Mouse (Mus musculus) heart, embryonic 16.5 days (tissue): ENCODE measurements around the gene Ubxn7. TPM values are rescaled to one million over a fixed set of nuclear protein-coding genes. Genes with fewer than 3 reads are reported as not detected.
"Not testable (repeated sequence)": the region's sequence is repeated elsewhere in the genome, so short reads cannot be mapped to it uniquely, and the experiment has no call there.

Experiments
- ATAC-seq: fragments of 200-750 bp; cut with Nextera tagmentation; replicated peaks from 2 replicates; pipeline ENCODE4 v1.8.0; 2017; ENCODE audit warnings: moderate number of reproducible peaks; ENCODE audit not compliant: insufficient read depth, low FRiP score; ENCODE audit errors: extremely low read depth
- H3K27ac ChIP-seq: fragments of 300-500 bp; sonication (generic); 2 replicates; pipeline ENCODE4 v1.5.1; 2014; ENCODE audit warnings: mild to moderate bottlenecking, low read length, control low read depth, moderate library complexity
- H3K27me3 ChIP-seq: fragments of 300-500 bp; sonication (generic); 2 replicates; pipeline ENCODE4 v1.6.1; 2014; ENCODE audit warnings: low read length, mixed read lengths; ENCODE audit not compliant: control insufficient read depth, insufficient read depth
- H3K36me3 ChIP-seq: fragments of 300-500 bp; sonication (generic); 2 replicates; pipeline ENCODE4 v1.6.1; 2014; ENCODE audit not compliant: control insufficient read depth, insufficient read depth
- H3K4me1 ChIP-seq: fragments of 300-500 bp; sonication (generic); 2 replicates; pipeline ENCODE4 v1.6.1; 2014; ENCODE audit warnings: low read length, mixed read lengths; ENCODE audit not compliant: control insufficient read depth, insufficient read depth
- H3K4me2 ChIP-seq: fragments of 300-500 bp; sonication (generic); 2 replicates; pipeline ENCODE4 v1.6.1; 2014; ENCODE audit warnings: low read depth, mild to moderate bottlenecking, control low read depth, low read length
- H3K4me3 ChIP-seq: fragments of 300-500 bp; sonication (generic); 2 replicates; pipeline ENCODE4 v1.5.1; 2014; ENCODE audit warnings: mild to moderate bottlenecking, control low read depth, low read length
- H3K9ac ChIP-seq: fragments of 300-500 bp; sonication (generic); 2 replicates; pipeline ENCODE4 v1.6.1; 2014; ENCODE audit warnings: low read length, control low read depth
- H3K9me3 ChIP-seq: fragments of 300-500 bp; sonication (generic); replicated peaks from 2 replicates; pipeline ENCODE4 v1.6.1; 2016; ENCODE audit warnings: low read length; ENCODE audit not compliant: control insufficient read depth
- WGBS: fragments of 180-500 bp; shearing (Covaris S2); extraction: QIAGEN DNeasy Blood & Tissue Kit; methylation state at CpG from one replicate; pipeline ENCODE4 v1.1.7; 2014; 5-methylcytosine and 5-hydroxymethylcytosine counted together
- polyA plus RNA-seq: library from polyadenylated mRNA; unstranded; fragments of >200 nt; fragmentation: Nextera tagmentation; extraction: Ambion mirVana; gene quantifications from 2 replicates; pipeline ENCODE4 v1.2.1, GENCODE M21; 2015

Gene Ubxn7
- polyA plus RNA-seq, result 17.8 and 18.1 TPM in 2 replicates

DNA sequence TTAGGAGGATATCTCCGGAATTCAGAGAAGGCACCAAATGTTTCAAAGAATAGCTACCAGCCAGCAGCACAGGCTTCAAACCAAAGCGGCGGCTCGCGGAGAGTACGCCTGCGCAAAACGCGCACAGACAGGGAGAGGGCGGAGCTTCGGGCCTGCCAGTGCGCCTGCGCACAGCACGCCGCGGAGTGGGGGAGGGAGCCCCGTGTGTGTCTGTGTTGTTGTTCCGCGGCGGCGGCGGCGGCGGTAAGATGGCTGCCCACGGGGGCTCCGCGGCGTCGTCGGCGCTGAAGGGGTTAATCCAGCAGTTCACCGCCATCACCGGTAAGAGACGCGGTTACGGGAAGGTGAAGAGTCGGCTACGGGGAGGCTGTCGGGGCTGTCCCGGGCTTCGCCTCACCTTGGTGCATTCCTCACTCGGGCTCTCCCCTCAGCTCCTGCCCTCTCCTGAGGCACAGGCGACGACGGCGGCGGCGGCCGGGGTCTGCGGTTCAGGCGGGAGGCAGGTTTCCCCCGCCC, at the start of gene Ubxn7:
Ubxn7 (plus strand) TSS at position 218 of the 516 bp plus-strand sequence.
- peaks cover 17% of the 10 kb centered on the region for H3K4me1 ChIP-seq
- peak; percentile 98 for ATAC-seq
- peak within 1 kb of the TSS; percentile 88 for H3K27ac ChIP-seq
- H3K9me3 ChIP-seq, result no peaks in the 10 kb centered on the region
- peak within 1 kb of the TSS; percentile 99 for H3K9ac ChIP-seq
- no peaks in the 10 kb centered on the region for H3K36me3 ChIP-seq
- peak within 1 kb of the TSS; percentile 80 for H3K4me3 ChIP-seq
- peak within 1 kb of the TSS; percentile 52 for H3K4me2 ChIP-seq
- under 1% methylated on average over 51 of the region's 52 CpGs for WGBS
- H3K27me3 ChIP-seq, result no peaks in the 10 kb centered on the region

DNA sequence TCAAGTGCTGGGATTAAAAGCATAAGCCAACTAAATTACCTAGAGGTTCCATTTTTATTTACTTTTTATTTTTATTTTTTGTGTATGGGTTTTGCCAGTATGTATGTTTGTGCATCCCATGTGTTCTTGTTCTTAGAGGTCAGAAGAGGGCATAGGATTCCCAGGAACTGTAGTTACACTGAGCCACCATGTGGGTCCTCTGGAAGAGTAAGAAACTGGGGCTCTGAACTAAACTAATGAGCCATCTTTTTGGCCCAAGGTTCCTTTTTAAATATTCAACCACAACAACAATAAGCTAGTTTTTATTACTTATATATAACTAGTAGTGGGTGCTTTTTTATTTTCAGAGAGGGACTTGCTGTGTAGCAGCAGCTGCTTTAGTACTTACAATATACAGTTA, 49.4 kb upstream of the Ubxn7 start:
- Histone ChIP-seq H3K27me3 (no peaks in the 10 kb centered on the region), H3K4me2 (no peak overlapping the region), H3K9ac (no peak overlapping the region), H3K4me1 (peaks cover 9% of the 10 kb centered on the region), H3K4me3 (no peak overlapping the region), H3K36me3 (peaks cover 43% of the 10 kb centered on the region), H3K27ac (no peak overlapping the region), H3K9me3 (peaks cover 7% of the 10 kb centered on the region)
- no peak for ATAC-seq

DNA sequence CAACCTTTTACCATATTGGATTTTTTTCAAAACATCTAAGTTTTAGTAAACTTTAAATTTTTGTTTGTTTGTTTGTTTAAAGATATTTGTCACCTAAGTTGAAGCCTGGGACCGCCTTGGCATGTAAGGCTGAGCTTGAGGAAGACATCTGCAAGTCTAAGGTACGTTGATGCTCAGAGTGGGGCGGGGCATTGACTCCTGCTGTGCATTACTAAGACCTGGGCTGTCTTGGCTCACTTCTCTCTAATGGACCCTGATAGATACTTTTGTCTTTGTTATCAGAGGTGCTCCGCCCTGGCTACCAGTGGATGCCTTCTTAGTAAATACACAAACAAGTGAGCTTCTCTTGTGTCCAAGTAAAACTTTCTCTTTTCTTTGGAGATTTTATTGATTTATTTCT, 40.2 kb upstream of the Ubxn7 start:
- peaks cover 43% of the 10 kb centered on the region for H3K36me3 ChIP-seq
- no peak overlapping the region for H3K27ac ChIP-seq
- H3K27me3 ChIP-seq, result no peaks in the 10 kb centered on the region
- no peak overlapping the region for H3K9ac ChIP-seq
- no peaks in the 10 kb centered on the region for H3K4me1 ChIP-seq
- H3K4me3 ChIP-seq, result no peak overlapping the region
- ATAC-seq, result no peak
- H3K4me2 ChIP-seq, result no peak overlapping the region
- no peaks in the 10 kb centered on the region for H3K9me3 ChIP-seq
- 95% methylated on average over 4 of the region's 4 CpGs for WGBS

DNA sequence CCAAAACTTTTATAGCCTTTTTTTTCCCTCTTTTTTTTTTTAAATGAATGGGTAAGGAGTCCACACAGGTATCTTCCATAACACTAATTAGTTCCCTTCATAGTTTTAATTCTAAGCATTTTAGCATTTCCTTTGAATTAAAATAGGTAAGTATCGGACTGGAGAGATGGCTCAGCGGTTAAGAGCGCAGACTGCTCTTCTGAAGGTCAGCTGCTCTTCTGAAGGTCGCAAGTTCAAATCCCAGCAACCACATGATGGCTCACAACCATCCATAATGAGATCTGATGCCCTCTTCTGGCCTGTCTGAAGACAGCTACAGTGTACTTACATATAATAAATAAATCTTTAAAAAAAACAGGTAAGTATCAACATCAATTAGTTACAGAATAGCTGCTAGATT, 32.4 kb upstream of the Ubxn7 start:
- not testable (repeated sequence) for H3K4me1 ChIP-seq, H3K27ac ChIP-seq, H3K9me3 ChIP-seq, H3K9ac ChIP-seq, H3K4me3 ChIP-seq, H3K27me3 ChIP-seq, H3K4me2 ChIP-seq, ATAC-seq
- peaks cover 43% of the 10 kb centered on the region for H3K36me3 ChIP-seq
- 93% methylated on average over 4 of the region's 4 CpGs for WGBS

DNA sequence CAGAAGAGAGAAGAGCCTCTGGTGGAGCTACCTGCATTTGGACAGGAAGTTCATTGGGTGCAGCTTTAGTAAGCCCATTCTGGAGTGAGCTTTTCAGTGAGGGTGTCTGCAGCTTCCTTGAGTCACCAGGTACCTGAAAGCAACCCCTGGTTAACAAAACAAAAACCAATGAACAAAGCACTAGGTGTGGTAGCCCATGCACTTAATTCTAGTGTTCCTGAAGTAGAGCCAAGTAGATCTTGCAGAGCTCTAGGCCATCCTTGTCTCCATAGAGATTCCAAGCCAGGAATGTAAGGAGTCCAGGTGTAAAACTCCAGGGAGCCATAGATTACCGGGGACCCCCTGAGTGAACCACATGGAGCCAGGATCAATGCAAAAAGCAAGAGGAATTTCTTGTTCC, 29.0 kb upstream of the Ubxn7 start:
- no peak overlapping the region for H3K27ac ChIP-seq
- no peaks in the 10 kb centered on the region for H3K4me1 ChIP-seq
- no peak for ATAC-seq
- 41% methylated on average over 1 of the region's 1 CpGs for WGBS
- no peak overlapping the region for H3K9ac ChIP-seq
- peaks cover 25% of the 10 kb centered on the region for H3K36me3 ChIP-seq
- no peaks in the 10 kb centered on the region for H3K27me3 ChIP-seq
- H3K4me2 ChIP-seq, result no peak overlapping the region
- H3K4me3 ChIP-seq, result no peak overlapping the region
- no peaks in the 10 kb centered on the region for H3K9me3 ChIP-seq

DNA sequence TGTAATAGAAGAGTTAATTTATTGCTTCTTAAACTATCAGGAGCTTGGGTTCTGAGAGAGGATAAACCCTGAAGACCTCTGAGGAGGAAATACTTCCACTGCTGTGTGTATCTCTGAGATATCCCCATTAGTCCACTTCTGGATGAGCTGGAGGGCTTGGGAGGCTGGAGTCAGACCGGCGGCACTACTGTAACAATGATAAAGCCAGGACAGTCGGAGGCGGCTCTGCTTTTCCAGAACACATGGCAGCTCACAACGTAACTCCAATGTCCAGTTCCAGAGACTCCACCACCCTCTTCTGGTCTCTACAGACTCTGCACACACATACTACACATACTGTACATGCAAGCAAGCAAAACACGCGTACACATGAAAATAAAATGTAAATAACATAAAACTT, 28.2 kb upstream of the Ubxn7 start:
- H3K27ac ChIP-seq, result no peak overlapping the region
- no peaks in the 10 kb centered on the region for H3K4me1 ChIP-seq
- H3K27me3 ChIP-seq, result no peaks in the 10 kb centered on the region
- 81% methylated on average over 7 of the region's 7 CpGs for WGBS
- peaks cover 17% of the 10 kb centered on the region for H3K36me3 ChIP-seq
- no peak overlapping the region for H3K4me3 ChIP-seq
- ATAC-seq, result no peak
- no peak overlapping the region for H3K4me2 ChIP-seq
- H3K9ac ChIP-seq, result no peak overlapping the region
- no peaks in the 10 kb centered on the region for H3K9me3 ChIP-seq

DNA sequence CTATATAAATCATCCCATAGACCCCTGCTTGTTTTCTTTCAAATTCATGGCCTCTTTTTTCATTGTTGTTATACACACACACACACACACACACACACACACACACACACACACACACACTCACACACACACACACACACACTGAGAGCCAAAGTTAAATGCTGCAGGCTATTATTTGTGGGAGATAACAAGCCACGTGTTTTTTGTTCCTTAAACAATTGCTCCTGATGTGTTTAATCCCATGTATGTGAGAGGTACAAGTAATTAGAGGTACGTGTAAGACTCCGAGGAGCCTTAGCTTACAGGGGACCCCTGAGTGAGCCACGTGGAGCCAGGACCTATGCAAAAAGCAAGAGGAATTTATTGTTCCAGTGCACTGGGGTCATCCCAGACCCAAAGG, 20.1 kb upstream of the Ubxn7 start:
- Histone ChIP-seq H3K4me2 (no peak overlapping the region), H3K27me3 (no peaks in the 10 kb centered on the region), H3K36me3 (no peaks in the 10 kb centered on the region), H3K9me3 (no peaks in the 10 kb centered on the region), H3K4me1 (0 out of 2 replicates have a peak, but pooled peaks cover 4% of the 10 kb centered on the region), H3K4me3 (no peak overlapping the region), H3K27ac (no peak overlapping the region), H3K9ac (no peak overlapping the region)
- ATAC-seq, result no peak
- 78% methylated on average over 4 of the region's 4 CpGs for WGBS

DNA sequence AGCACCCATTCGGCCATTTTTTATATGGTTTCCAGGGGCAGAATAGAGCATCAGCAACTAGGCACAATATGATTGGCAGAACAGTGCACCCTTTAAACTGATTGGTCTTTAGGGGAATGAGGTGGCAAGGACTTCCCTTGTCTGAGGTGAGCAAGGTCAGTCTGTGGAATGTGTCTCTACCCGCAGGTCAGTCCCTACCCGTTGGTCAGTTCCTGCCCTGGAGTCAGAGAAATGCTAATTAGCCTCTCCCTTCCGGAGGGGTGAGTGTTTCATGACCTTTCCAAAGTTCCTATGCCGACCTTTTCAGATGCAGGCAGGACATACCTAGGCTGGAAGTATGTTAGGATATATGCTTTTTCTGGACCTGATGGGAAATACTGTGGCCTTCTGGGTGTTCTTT, 19.7 kb upstream of the Ubxn7 start:
- H3K4me2 ChIP-seq, result no peak overlapping the region
- H3K4me3 ChIP-seq, result no peak overlapping the region
- WGBS, result 42% methylated on average over 5 of the region's 5 CpGs
- no peaks in the 10 kb centered on the region for H3K36me3 ChIP-seq
- H3K27ac ChIP-seq, result no peak overlapping the region
- H3K27me3 ChIP-seq, result no peaks in the 10 kb centered on the region
- no peaks in the 10 kb centered on the region for H3K9me3 ChIP-seq
- no peak overlapping the region for H3K9ac ChIP-seq
- H3K4me1 ChIP-seq, result 0 out of 2 replicates have a peak, but pooled peaks cover 5% of the 10 kb centered on the region
- no peak for ATAC-seq

DNA sequence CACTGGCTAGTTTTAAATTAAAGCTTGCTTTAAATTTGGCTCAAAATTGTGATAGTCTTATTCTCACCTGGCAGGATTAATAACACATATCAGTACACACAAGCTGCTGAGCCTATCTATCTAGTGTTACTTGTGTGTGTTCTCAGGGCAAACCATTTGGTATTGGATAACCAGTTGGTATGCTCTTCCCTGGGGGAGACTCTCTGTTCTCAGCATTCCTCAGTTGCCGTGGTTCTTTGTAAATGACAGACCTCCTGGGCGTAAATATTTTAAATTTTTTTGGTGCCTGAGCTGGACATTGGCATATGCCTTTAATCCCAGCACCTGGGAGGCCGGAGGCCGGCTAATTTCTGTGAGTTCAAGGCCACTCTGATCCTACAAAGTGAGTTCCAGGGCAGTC, 19.2 kb upstream of the Ubxn7 start:
- Histone ChIP-seq H3K4me1 (0 out of 2 replicates have a peak, but pooled peaks cover 5% of the 10 kb centered on the region), H3K27me3 (no peaks in the 10 kb centered on the region), H3K9me3 (no peaks in the 10 kb centered on the region), H3K4me2 (no peak overlapping the region), H3K36me3 (no peaks in the 10 kb centered on the region), H3K27ac (no peak overlapping the region), H3K9ac (no peak overlapping the region), H3K4me3 (no peak overlapping the region)
- WGBS, result 71% methylated on average over 4 of the region's 4 CpGs
- ATAC-seq, result no peak
